Mouse (Mus musculus) liver, embryonic 14.5 days (tissue): ENCODE measurements at regions not wholly inside any gene's neighbourhood (a gene's known extent, or its start where the extent isn't known, plus 50 kb on each side); places are given as distances from the start of the nearest gene placed in this dataset.

Experiments
- CTCF ChIP-seq: IDR thresholded peaks from 2 replicates; pipeline ENCODE4 v1.5.1; 2016; ENCODE audit warnings: antibody characterized with exemption, low read depth, control low read depth
- EP300 ChIP-seq: IDR thresholded peaks from 2 replicates; pipeline ENCODE4 v1.6.1; 2016; ENCODE audit warnings: antibody characterized with exemption, low read depth

DNA sequence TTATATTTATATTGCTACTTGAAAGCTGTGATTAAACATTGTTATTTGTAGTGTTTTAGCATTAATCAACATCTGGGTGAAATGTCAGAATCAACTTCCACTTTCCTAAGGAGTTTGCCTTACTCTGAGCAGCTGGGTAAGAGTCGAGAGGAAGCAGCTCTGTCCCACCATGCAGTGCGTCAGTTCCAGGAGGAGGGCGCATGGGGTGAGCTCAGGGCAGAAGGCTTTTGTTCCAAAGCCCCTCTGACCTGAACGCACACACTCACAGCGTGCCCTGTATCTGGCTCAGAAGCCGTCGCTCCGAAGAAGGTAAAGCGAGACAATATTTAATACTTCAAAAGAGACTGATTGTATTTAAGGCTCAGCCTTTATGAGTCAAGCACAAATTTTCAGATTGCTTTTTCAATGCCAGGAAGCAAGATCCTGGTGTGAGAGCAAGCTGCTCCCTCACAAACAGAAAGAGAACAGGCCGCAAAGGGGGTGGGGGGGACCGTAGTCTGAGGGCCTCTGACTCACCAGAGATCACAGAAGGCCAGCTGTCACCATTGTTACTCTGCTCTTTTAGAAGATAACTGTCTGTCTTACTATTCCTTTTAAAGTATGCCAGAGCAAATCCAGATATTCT is 143.6 kb upstream of the Adgrl4 start:
- TF ChIP-seq EP300 (no peak), CTCF (no peak)
